Mouse (Mus musculus): ENCODE data around the gene Cfap44. TPM values are rescaled to one million over a fixed set of nuclear protein-coding genes. Genes with fewer than 3 reads are reported as not detected.
A peak's percentile ranks its signal among the peaks of the same experiment; 100 is the strongest.

Cfap44 gene
- polyA plus RNA-seq (2015; fragmentation: Nextera tagmentation; extraction: Ambion mirVana) = 1.6 and 1.7 TPM in 2 replicates

DNA sequence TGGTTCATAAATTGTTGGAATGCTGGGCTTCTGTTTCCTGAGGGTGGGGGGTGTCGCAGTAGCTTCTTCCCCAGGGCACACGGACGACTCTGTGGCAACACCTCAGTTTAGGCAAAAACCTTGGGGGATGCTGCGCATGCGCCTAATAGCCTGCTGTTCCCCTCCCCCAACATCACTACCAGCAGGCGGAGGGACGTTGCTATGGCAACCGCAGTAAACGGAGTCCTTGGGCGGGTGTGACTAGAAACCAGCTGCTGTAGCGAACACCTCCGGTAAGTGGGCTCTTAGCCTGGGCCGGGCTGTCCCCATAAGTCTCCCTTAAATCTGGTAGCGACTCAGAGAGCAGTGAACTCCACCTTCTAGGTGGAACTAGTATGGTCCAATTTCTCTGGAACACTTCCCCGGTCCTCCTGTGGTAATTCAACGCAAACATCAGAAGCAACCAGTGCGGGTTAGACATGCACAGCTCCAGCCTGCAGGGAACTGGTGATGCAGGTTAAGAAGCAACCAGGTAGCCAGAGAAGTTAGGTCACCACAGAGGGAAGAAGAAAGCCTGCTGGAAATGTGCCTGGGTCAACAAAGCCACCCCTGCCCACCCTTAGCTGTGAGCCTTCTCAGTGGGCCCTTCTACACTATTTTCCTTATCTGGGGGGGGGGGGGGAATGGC is at the start of gene Cfap44:
TSS of gene Cfap44 (plus strand) at position 220 of the 667 bp plus-strand sequence.
- peak; percentile 91 for ATAC-seq (ENCODE audit: low read depth)

DNA sequence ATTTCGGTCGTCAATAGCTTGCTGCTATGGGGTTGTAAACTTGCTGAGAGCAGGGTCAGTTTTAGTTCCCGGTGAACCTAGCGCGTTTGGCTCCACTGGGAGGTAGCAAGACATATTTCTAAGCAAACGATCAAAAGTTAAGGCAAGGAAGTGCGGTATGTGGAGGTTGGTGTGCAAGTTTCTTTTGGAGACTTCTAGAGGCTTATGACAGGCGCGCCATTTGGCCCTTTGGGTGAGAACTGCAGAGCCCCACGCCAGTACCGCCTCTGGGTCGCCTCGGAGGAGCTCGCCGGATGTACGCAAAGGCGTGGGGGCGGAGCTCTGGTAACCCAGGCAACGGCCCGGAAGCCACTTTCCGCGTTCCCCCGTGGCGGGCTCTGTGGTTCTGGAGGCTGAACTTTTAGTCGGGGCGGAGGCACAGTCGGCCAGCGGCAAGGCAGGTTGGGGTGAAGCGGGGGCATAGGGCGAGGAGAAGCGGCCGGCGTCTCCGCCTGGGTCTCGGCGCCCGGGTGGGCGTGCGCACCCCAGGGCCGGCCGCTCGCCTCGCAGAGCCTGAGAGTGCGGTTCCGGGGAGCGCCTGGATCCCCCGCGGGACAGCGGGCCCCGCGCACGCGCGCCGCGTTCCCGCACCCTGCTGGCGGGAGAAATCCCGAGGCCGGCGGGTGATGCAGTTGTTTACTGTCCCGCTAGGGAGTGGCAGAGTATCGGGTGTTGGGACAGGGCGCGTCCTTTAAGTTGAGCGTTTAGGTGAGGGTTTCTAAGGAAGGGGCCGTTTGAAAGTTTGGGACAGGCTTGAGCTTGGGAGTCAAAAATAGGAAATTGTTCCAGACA is 47.3 kb upstream of the Cfap44 start, which contains the start of gene Spice1:
TSS of gene Spice1 (plus strand) at position 51 of the 831 bp plus-strand sequence.
- ATAC-seq (ENCODE audit: low read depth) = peak; percentile 99
- Histone ChIP-seq H3K27ac (replicated peaks) (peak within 1 kb of the TSS; percentile 84), H3K4me1 (replicated peaks) (peaks cover 16% of the 10 kb centered on the region), H3K4me3 (peak within 1 kb of the TSS; percentile 67), H3K36me3 (no peaks in the 10 kb centered on the region), H3K9me3 (no peaks in the 10 kb centered on the region), H3K4me2 (peak within 1 kb of the TSS; percentile 65), H3K9ac (peak within 1 kb of the TSS; percentile 72), H3K27me3 (no peaks in the 10 kb centered on the region)
- WGBS = under 1% methylated on average over 66 of the region's 67 CpGs

More for the DNA sequence above, at the start of gene Cfap44:
- Histone ChIP-seq H3K4me3 (peak within 1 kb of the TSS; percentile 35), H3K9me3 (no peaks in the 10 kb centered on the region), H3K9ac (peak within 1 kb of the TSS; percentile 13; the same call in 1 of the 2 replicates), H3K4me1 (replicated peaks) (peaks cover 15% of the 10 kb centered on the region), H3K4me2 (peak within 1 kb of the TSS; percentile 55), H3K27me3 (no peaks in the 10 kb centered on the region), H3K36me3 (peaks cover under 1% of the 10 kb centered on the region; the same call in 1 of the 2 replicates), H3K27ac (replicated peaks) (no peak within 1 kb of the TSS)
- 3% methylated on average over 17 of the region's 17 CpGs for WGBS

DNA sequence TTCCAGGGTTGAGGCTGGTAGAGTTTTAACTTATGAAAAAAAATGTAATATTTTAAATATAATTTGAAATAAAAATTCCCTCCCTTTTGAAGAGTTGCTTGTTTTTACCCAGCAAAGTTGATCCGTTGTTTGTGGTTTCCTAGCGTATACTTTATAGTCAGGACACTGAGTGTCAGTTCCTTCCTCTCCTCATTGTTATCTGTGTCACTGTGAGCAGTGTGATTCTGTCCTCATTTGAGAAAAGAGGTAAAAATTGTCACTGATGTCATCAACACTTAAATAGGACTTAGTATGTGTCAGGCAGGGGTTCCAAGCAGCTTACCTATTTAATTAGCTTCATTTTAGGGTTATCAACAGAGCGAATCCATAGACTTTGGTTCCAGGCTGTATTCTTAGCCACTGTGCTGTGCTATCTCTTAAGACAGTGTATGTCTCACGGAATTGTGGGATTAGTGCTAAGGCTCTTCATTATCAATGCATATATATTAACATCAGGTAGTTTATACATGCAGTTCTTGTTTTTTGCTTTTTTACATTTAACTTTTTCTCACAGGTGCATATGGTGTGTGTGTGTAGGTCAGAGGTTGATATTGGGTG is 44.7 kb upstream of the Cfap44 start:
- ATAC-seq (ENCODE audit: low read depth) = no peak
- WGBS = 88% methylated on average over 4 of the region's 4 CpGs
- H3K9me3 ChIP-seq = no peaks in the 10 kb centered on the region
- H3K27me3 ChIP-seq = no peaks in the 10 kb centered on the region
- no peak overlapping the region for H3K4me2 ChIP-seq
- H3K36me3 ChIP-seq = no peaks in the 10 kb centered on the region
- H3K9ac ChIP-seq = no peak overlapping the region
- no peak overlapping the region for H3K4me3 ChIP-seq
- H3K27ac ChIP-seq (replicated peaks) = no peak overlapping the region
- H3K4me1 ChIP-seq (replicated peaks) = peaks cover 16% of the 10 kb centered on the region

DNA sequence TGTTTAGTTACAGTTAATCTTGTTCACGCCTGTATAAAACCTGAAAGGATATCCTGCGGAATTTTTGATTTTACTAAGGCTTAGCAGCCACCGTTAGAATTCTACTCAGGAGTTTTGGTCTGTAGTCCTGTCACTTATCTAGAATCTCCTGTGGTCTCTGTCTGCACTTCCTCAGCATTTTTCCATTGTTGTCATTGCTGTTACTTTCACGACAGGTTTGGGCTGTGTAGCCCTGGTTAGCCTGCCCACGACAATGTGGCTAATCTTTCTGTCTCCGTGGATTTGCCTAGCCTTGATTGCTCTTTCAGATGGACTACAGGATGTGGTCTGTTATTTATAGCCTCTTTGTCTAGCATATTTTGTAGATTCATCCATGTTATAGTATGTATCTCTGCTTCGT is 38.3 kb upstream of the Cfap44 start:
- Histone ChIP-seq H3K4me3 (no peak overlapping the region), H3K36me3 (0 out of 2 replicates have a peak, but pooled peaks cover 6% of the 10 kb centered on the region), H3K9ac (no peak overlapping the region), H3K27ac (replicated peaks) (no peak overlapping the region), H3K4me2 (no peak overlapping the region), H3K9me3 (no peaks in the 10 kb centered on the region), H3K4me1 (replicated peaks) (no peaks in the 10 kb centered on the region), H3K27me3 (no peaks in the 10 kb centered on the region)
- ATAC-seq (ENCODE audit: low read depth) = no peak
- WGBS = 82% methylated on average over 7 of the region's 7 CpGs

DNA sequence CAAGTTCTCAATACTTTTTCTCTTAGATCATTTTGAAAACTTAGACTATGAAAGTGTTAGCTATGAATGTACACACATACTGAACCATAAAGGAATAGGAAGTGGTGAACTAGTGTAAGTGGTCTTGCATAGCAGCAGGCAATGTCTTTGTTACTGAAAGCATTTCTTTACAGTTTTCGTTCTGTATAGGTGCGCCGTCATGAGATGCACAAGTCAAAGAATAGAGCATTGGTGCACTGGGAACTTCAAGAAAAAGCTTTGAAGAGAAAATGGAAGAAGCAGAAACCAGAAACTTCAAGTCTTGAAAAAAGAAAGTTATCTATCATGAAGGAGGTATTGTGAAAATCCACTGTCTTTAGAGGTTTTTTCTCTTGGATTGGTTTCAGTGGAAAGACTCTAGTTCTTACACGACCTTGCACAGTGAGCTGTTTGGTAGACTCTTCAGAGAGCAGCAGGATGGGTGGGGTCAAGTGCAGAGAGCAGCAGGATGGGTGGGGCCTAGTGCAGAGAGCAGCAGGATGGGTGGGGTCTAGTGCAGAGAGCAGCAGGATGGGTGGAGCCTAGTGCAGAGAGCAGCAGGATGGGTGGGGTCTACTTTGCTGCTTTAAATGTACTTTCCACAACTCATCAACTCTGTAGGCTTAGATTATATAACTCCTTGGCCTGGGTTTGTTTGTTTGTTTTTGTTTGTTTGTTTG is 36.9 kb upstream of the Cfap44 start:
- WGBS = 79% methylated on average over 4 of the region's 4 CpGs
- Histone ChIP-seq H3K9ac (no peak overlapping the region), H3K27ac (replicated peaks) (no peak overlapping the region), H3K9me3 (no peaks in the 10 kb centered on the region), H3K4me3 (no peak overlapping the region), H3K4me1 (replicated peaks) (no peaks in the 10 kb centered on the region), H3K27me3 (no peaks in the 10 kb centered on the region), H3K36me3 (0 out of 2 replicates have a peak, but pooled peaks cover 16% of the 10 kb centered on the region), H3K4me2 (no peak overlapping the region)
- ATAC-seq (ENCODE audit: low read depth) = no peak

DNA sequence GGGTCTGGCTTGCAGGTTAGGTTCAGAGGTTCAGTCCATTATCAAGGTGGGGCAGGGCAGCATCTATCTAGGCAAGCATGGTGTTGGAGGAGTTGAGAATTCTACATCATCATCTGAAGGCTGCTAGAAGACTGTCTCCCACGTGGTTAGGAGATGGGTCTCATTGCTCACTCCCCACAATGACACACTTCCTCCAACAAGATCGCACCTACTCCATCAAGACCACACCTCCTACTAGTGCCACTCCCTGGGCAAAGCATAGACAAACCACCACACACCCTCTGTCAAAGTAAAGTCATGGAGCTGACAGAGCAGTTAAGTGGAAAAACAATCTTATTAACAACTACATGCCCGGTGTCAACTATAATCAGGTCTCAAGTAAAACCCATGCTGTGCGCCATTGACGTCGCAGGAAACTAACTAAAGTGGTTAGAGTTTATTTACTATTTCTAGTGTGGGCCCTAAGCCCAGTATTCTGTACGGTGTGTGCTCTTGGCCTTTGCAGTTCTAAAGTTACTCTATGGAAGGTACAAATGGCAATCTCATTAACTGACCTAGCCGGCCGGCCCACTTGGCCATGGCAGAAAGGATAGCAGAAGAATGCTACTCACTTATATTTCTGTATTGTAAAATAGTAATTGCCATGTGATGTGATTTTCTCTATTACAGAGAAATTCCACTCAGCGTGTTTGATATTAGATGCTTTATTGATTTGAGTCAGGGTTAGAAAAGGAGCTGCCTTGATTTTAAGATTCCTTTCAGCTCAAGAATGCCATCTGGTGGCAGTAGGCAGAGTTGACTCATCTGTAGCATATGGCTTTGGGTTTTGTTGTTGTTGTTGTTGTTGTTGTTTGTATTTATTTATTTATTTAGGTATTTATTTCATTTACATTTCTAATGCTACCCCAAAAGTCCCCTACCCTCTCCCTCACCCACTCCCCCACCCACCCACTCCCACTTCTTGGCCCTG is 32.4 kb upstream of the Cfap44 start:
- ATAC-seq (ENCODE audit: low read depth) = no peak
- no peak overlapping the region for H3K4me3 ChIP-seq

DNA sequence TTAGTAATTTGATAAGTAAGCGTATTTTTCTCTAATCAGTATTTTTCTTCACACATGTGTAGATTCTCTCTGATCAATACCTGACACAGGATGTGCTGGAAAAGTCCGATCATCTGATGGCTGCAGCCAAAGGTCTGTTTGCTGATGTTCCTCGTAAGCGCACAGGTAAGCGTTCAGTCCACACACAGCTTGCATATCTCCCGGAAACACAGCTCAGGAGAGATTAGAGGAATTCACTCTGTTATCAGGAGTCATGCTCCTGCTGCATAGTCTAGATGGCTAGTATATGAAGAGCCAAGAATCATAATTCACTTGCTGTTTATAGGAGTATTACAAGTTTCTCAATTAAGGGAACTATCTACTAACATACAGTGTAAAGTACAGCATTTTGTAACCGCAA is 29.1 kb upstream of the Cfap44 start:
- H3K27ac ChIP-seq (replicated peaks) = no peak overlapping the region
- no peaks in the 10 kb centered on the region for H3K4me1 ChIP-seq (replicated peaks)
- no peak overlapping the region for H3K4me3 ChIP-seq
- ATAC-seq (ENCODE audit: low read depth) = no peak
- H3K9me3 ChIP-seq = no peaks in the 10 kb centered on the region
- H3K4me2 ChIP-seq = no peak overlapping the region
- H3K27me3 ChIP-seq = no peaks in the 10 kb centered on the region
- H3K36me3 ChIP-seq = peaks cover 29% of the 10 kb centered on the region
- 96% methylated on average over 7 of the region's 7 CpGs for WGBS
- no peak overlapping the region for H3K9ac ChIP-seq

More for the DNA sequence above, 32.4 kb upstream of the Cfap44 start:
- peaks cover 29% of the 10 kb centered on the region; the same call in 1 of the 2 replicates for H3K36me3 ChIP-seq
- 89% methylated on average over 10 of the region's 10 CpGs for WGBS
- H3K9me3 ChIP-seq = no peaks in the 10 kb centered on the region
- H3K4me2 ChIP-seq = no peak overlapping the region
- H3K9ac ChIP-seq = no peak overlapping the region
- no peaks in the 10 kb centered on the region for H3K4me1 ChIP-seq (replicated peaks)
- H3K27ac ChIP-seq (replicated peaks) = no peak overlapping the region
- H3K27me3 ChIP-seq = no peaks in the 10 kb centered on the region

DNA sequence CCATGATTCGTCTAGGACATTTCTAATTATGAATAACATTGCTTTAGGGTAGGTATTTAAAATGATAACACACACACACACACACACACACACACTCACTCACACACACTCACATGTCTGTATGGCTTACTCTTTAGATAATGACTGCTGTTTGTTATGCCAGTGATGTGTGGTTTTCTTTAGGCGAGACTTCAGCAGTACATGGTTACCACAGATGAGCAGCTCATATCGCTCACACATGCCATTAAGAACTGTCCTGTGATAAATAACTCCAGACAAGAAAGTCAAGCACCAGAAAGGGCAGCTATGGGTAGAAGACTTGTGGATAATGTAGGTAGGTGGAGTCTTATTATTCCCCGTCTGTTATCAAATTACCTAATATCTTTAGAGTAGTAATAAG is 19.1 kb upstream of the Cfap44 start:
- 92% methylated on average over 4 of the region's 4 CpGs for whole genome bisulfite sequencing
- ATAC-seq (ENCODE audit: low read depth) = no peak
- no peaks in the 10 kb centered on the region for H3K27me3 ChIP-seq
- H3K4me3 ChIP-seq = no peak overlapping the region
- H3K9me3 ChIP-seq = no peaks in the 10 kb centered on the region
- no peaks in the 10 kb centered on the region for H3K4me1 ChIP-seq (replicated peaks)
- H3K27ac ChIP-seq (replicated peaks) = no peak overlapping the region
- no peak overlapping the region for H3K9ac ChIP-seq
- H3K36me3 ChIP-seq = peaks cover 33% of the 10 kb centered on the region
- H3K4me2 ChIP-seq = no peak overlapping the region

DNA sequence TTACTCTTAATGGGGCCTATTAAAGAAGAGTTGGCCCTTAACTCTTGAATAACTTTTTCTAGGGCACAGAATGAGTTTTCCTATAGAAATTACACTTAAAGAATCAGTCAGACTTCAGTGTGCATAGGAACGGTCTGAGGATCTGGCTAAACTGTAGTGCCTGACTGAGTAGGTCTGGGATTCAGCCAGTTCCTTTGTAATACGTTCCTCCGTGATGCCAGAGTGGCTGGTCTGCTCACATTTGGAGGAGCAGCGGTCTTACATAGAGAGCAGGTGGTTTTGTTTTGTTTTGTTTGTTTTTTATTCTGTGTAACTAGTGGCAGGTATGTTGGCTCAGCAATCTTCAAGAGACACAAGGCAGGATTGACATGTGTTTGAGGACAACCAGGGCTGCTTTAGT is 14.6 kb upstream of the Cfap44 start:
- no peak overlapping the region for H3K9ac ChIP-seq
- no peak for ATAC-seq (ENCODE audit: low read depth)

DNA sequence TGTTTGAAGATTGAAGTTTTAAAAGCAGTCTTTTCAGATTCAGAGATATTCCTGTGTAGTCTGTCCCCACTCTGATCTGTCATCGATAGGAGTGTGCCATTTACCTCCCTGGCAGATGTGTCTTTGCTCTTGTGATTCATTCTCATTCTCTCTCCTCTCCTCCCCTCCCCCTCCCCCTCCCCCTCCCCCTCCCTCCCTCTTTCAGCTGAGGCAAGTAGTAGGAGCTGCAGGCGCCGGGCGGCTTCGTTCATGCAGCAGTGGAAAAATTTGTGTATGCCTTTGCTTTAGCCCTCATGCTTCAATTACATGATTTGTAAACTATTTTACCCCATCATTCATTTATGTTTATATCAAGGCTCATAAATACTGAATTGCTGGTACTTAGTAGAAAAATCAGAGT is 13.0 kb upstream of the Cfap44 start:
- peaks cover 20% of the 10 kb centered on the region; the same call in 1 of the 2 replicates for H3K36me3 ChIP-seq
- H3K4me2 ChIP-seq = no peak overlapping the region
- H3K9me3 ChIP-seq = no peaks in the 10 kb centered on the region
- H3K4me1 ChIP-seq (replicated peaks) = peaks cover 5% of the 10 kb centered on the region
- H3K9ac ChIP-seq = no peak overlapping the region
- no peak overlapping the region for H3K4me3 ChIP-seq
- ATAC-seq (ENCODE audit: low read depth) = peak; percentile 41; the same call in 1 of the 2 replicates
- WGBS = 14% methylated on average over 5 of the region's 5 CpGs
- H3K27ac ChIP-seq (replicated peaks) = no peak overlapping the region
- no peaks in the 10 kb centered on the region for H3K27me3 ChIP-seq

More for the DNA sequence above, 14.6 kb upstream of the Cfap44 start:
- H3K27ac ChIP-seq (replicated peaks) = no peak overlapping the region
- no peak overlapping the region for H3K4me2 ChIP-seq
- H3K4me3 ChIP-seq = no peak overlapping the region
- H3K4me1 ChIP-seq (replicated peaks) = peaks cover 5% of the 10 kb centered on the region
- no peaks in the 10 kb centered on the region for H3K9me3 ChIP-seq
- H3K27me3 ChIP-seq = no peaks in the 10 kb centered on the region
- WGBS = 68% methylated on average over 4 of the region's 4 CpGs
- peaks cover 20% of the 10 kb centered on the region; the same call in 1 of the 2 replicates for H3K36me3 ChIP-seq

Measured in neural tube, embryonic 13.5 days (tissue).